Mouse (Mus musculus) intestine, embryonic 16.5 days (tissue): ENCODE measurements around the gene Smarcc1. TPM values are rescaled to one million over a fixed set of nuclear protein-coding genes. Genes with fewer than 3 reads are reported as not detected.
A peak's percentile ranks its signal among the peaks of the same experiment; 100 is the strongest.
"Not testable (repeated sequence)": the region's sequence is repeated elsewhere in the genome, so short reads cannot be mapped to it uniquely, and the experiment has no call there.

Experiments used
- ATAC-seq: fragments of 200-750 bp; cut with Nextera tagmentation; 2 replicates; pipeline ENCODE4 v1.8.0; 2017; ENCODE audit warnings: moderate TSS enrichment, moderate library complexity
- H3K27ac ChIP-seq: fragments of 300-500 bp; sonication (generic); 2 replicates; pipeline ENCODE4 v1.5.1; 2014; ENCODE audit warnings: mild to moderate bottlenecking, low read length
- H3K27me3 ChIP-seq: fragments of 300-500 bp; sonication (generic); replicated peaks from 2 replicates; pipeline ENCODE4 v1.6.1; 2014; ENCODE audit warnings: low read length, control low read depth, mixed read lengths; ENCODE audit not compliant: control insufficient read depth, insufficient read depth
- H3K36me3 ChIP-seq: fragments of 300-500 bp; sonication (generic); 2 replicates; pipeline ENCODE4 v1.6.1; 2014; ENCODE audit warnings: low read length, control low read depth; ENCODE audit not compliant: control insufficient read depth, insufficient read depth
- H3K4me1 ChIP-seq: fragments of 300-500 bp; sonication (generic); 2 replicates; pipeline ENCODE4 v1.6.1; 2014; ENCODE audit warnings: low read length, control low read depth, mixed read lengths; ENCODE audit not compliant: control insufficient read depth, insufficient read depth
- H3K4me2 ChIP-seq: fragments of 300-500 bp; sonication (generic); 2 replicates; pipeline ENCODE4 v1.6.1; 2014; ENCODE audit warnings: low read depth, low read length, control low read depth
- H3K4me3 ChIP-seq: fragments of 300-500 bp; sonication (generic); 2 replicates; pipeline ENCODE4 v1.5.1; 2014; ENCODE audit warnings: mild to moderate bottlenecking, low read length
- H3K9ac ChIP-seq: fragments of 300-500 bp; sonication (generic); 2 replicates; pipeline ENCODE4 v1.6.1; 2014; ENCODE audit warnings: low read depth, low read length
- H3K9me3 ChIP-seq: fragments of 300-500 bp; sonication (generic); 2 replicates; pipeline ENCODE4 v1.6.1; 2016; ENCODE audit warnings: low read length, control low read depth; ENCODE audit not compliant: control insufficient read depth
- WGBS: fragments of 180-500 bp; shearing (Covaris S2); extraction: QIAGEN DNeasy Blood & Tissue Kit; methylation state at CpG from one replicate; pipeline ENCODE4 v1.1.7; 2014; 5-methylcytosine and 5-hydroxymethylcytosine counted together
- polyA plus RNA-seq: library from polyadenylated mRNA; unstranded; fragments of >200 nt; fragmentation: Nextera tagmentation; extraction: Ambion mirVana; gene quantifications from 2 replicates; pipeline ENCODE4 v1.2.1, GENCODE M21; 2015

The Smarcc1 gene
- polyA plus RNA-seq, 1 experiment from 2014 or later = 60.8 TPM

DNA sequence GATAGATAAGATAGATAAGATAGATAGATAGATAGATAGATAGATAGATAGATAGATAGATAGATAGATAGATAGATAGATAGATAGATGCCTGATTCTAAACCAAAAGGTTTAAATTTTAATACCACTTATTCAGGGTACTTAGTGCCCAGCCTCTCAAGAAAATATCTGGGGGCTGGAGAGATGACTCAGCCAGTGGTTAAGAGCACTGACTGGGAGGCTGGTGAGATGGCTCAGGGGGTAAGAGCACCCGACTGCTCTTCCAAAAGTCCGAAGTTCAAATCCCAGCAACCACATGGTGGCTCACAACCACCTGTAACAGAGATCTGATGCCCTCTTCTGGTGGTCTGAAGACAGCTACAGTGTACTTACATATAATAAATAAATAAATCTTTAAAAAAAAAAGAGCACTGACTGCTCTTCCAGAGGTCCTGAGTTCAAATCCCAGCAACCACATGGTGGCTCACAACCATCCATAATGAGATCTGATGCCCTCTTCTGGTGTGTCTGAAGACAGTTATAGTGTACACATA lies 6.6 kb downstream of the Smarcc1 start:
- not testable (repeated sequence) for H3K4me2 ChIP-seq, H3K27me3 ChIP-seq, H3K4me3 ChIP-seq, ATAC-seq, H3K9ac ChIP-seq, H3K4me1 ChIP-seq, H3K9me3 ChIP-seq, H3K36me3 ChIP-seq, H3K27ac ChIP-seq
- 49% methylated on average over 2 of the region's 2 CpGs for WGBS

- Histone ChIP-seq H3K9ac (peak overlapping the region; percentile 96), H3K36me3 (no peaks in the 10 kb centered on the region), H3K27me3 (no peaks in the 10 kb centered on the region), H3K4me1 (peaks cover 8% of the 10 kb centered on the region), H3K27ac (peak overlapping the region; percentile 92), H3K4me3 (peak overlapping the region; percentile 95), H3K9me3 (no peaks in the 10 kb centered on the region), H3K4me2 (peak overlapping the region; percentile 67)
- 15% methylated on average over 10 of the region's 10 CpGs for WGBS
- no peak for ATAC-seq
These were observed 13.5 kb downstream of the Smarcc1 start for GRCm38 (mm10) chr9:110130896-110131524.

- Histone ChIP-seq H3K36me3 (peaks cover 4% of the 10 kb centered on the region; the same call in 1 of the 2 replicates), H3K27ac (peak overlapping the region; percentile 92), H3K4me1 (peaks cover 8% of the 10 kb centered on the region)
These were observed 14.2 kb downstream of the Smarcc1 start for GRCm38 (mm10) chr9:110131525-110132197.

DNA sequence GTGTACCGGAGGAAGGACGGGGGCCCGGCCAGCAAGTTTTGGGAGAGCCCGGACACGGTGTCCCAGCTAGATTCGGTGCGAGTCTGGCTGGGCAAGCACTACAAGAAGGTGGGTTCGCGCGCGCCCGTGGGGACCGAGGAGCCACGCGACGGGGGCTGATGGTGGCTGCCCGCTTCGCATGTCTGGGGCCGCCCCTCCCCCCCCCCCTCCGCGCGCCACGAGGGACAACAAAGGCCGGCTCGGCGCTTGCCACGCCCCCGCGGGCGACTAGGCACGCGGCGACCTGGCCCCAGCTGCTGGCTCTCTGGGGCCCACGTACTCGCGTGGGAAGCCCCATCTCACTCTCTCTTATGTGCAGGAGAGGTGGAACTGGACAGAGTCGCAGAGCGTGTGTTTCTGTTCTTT lies 14.7 kb downstream of the Smarcc1 start:
- H3K4me3 ChIP-seq = peak overlapping the region; percentile 95
- H3K36me3 ChIP-seq = peaks cover 4% of the 10 kb centered on the region; the same call in 1 of the 2 replicates
- peak overlapping the region; percentile 67 for H3K4me2 ChIP-seq
- peaks cover 8% of the 10 kb centered on the region for H3K4me1 ChIP-seq
- no peaks in the 10 kb centered on the region for H3K9me3 ChIP-seq
- no peaks in the 10 kb centered on the region for H3K27me3 ChIP-seq
- under 1% methylated on average over 34 of the region's 38 CpGs for WGBS
- peak overlapping the region; percentile 82 for H3K27ac ChIP-seq
- H3K9ac ChIP-seq = peak overlapping the region; percentile 96
- ATAC-seq = peak; percentile 57

More at GRCm38 (mm10) chr9:110131525-110132197, 14.2 kb downstream of the Smarcc1 start:
- peak overlapping the region; percentile 95 for H3K4me3 ChIP-seq
- peak overlapping the region; percentile 67 for H3K4me2 ChIP-seq
- H3K9ac ChIP-seq = peak overlapping the region; percentile 96
- H3K27me3 ChIP-seq = no peaks in the 10 kb centered on the region
- H3K9me3 ChIP-seq = no peaks in the 10 kb centered on the region
- under 1% methylated on average over 63 of the region's 64 CpGs for WGBS
- ATAC-seq = peak; percentile 98

DNA sequence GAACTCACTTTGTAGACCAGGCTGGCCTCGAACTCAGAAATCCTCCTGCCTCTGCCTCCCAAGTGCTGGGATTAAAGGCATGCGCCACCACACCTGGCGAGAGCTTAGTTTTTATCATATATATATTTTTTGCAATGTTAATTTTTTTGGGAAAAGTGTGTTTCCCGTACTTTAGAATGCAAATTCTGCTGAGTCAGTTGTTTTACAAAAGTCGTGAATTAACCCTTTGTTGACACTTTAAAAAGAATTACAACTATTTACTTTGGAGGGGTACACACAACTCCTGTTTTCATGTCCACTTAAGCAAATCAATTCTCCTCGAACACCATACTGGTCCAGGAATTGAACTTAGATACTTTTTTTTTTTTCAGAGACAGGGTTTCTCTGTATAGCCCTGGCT lies 15.4 kb downstream of the Smarcc1 start:
- Histone ChIP-seq H3K27ac (no peak overlapping the region), H3K36me3 (peaks cover 4% of the 10 kb centered on the region; the same call in 1 of the 2 replicates), H3K27me3 (no peaks in the 10 kb centered on the region), H3K4me3 (peak overlapping the region; percentile 95), H3K9me3 (no peaks in the 10 kb centered on the region), H3K9ac (peak overlapping the region; percentile 96; the same call in 1 of the 2 replicates), H3K4me1 (peaks cover 8% of the 10 kb centered on the region), H3K4me2 (peak overlapping the region; percentile 67)
- no peak for ATAC-seq
- 50% methylated on average over 6 of the region's 6 CpGs for WGBS

DNA sequence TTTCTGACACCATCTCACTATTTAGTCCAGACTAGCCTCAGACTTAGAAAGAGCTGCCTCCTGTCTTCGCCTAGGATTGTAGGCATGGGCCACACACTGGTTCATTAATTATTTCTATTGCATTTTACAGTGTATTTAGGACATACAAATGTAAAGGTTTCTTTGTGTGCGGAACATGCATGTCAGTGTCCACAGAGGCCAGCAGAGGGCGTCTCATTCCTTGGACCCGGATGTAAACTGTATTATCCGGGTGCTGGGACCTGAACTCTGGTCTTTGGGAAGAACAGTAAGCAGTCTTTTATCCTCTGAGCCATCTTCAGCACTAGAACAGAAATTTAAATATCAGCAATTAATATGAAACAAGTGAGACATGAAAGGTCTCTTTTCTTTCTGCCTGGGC lies 16.7 kb downstream of the Smarcc1 start:
- no peak for ATAC-seq

GRCm38 (mm10) chr9:110139119-110139518 lies 21.6 kb downstream of the Smarcc1 start:
- 81% methylated on average over 4 of the region's 4 CpGs for WGBS
- H3K9ac ChIP-seq = no peak overlapping the region
- no peaks in the 10 kb centered on the region for H3K9me3 ChIP-seq
- no peak overlapping the region for H3K4me2 ChIP-seq
- no peak overlapping the region for H3K4me3 ChIP-seq
- H3K4me1 ChIP-seq = no peaks in the 10 kb centered on the region
- H3K36me3 ChIP-seq = peaks cover 6% of the 10 kb centered on the region
- no peaks in the 10 kb centered on the region for H3K27me3 ChIP-seq
- no peak overlapping the region for H3K27ac ChIP-seq
- ATAC-seq = no peak

More for the DNA sequence above, 16.7 kb downstream of the Smarcc1 start:
- Histone ChIP-seq H3K4me3 (no peak overlapping the region), H3K36me3 (peaks cover 4% of the 10 kb centered on the region; the same call in 1 of the 2 replicates), H3K4me1 (peaks cover 8% of the 10 kb centered on the region), H3K9ac (no peak overlapping the region), H3K27me3 (no peaks in the 10 kb centered on the region), H3K4me2 (no peak overlapping the region), H3K27ac (no peak overlapping the region), H3K9me3 (no peaks in the 10 kb centered on the region)
- 81% methylated on average over 5 of the region's 5 CpGs for WGBS

- Histone ChIP-seq H3K27me3 (no peaks in the 10 kb centered on the region), H3K9me3 (no peaks in the 10 kb centered on the region), H3K4me2 (no peak overlapping the region), H3K4me1 (no peaks in the 10 kb centered on the region), H3K36me3 (peaks cover 3% of the 10 kb centered on the region), H3K27ac (no peak overlapping the region), H3K4me3 (no peak overlapping the region), H3K9ac (no peak overlapping the region)
- WGBS = 97% methylated on average over 1 of the region's 1 CpGs
- ATAC-seq = no peak
These were observed 24.6 kb downstream of the Smarcc1 start for GRCm38 (mm10) chr9:110142097-110142496.

DNA sequence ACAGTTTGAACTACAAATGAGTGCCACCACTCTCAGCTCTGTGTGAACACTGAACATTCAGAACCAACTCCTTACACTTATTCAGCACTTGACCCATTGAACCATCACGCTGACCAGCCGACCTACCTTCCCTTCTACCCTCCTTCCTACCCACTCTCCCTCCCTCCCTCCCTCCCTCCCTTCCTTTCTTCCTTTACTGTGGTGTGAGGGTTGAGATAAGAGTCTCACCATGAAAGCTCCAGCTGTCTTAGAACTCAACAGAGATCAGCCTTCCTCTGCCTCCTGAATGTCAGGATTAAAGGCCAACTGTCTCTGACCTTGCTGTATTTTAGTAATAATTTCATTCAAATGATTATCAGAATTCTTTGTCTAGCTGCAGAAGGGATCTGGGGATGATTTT lies 31.1 kb downstream of the Smarcc1 start:
- no peak overlapping the region for H3K9ac ChIP-seq

More for the DNA sequence above, 31.1 kb downstream of the Smarcc1 start:
- Histone ChIP-seq H3K27me3 (no peaks in the 10 kb centered on the region), H3K4me3 (no peak overlapping the region), H3K9me3 (no peaks in the 10 kb centered on the region), H3K36me3 (peaks cover 6% of the 10 kb centered on the region; the same call in 1 of the 2 replicates), H3K4me1 (no peaks in the 10 kb centered on the region), H3K27ac (no peak overlapping the region), H3K4me2 (no peak overlapping the region)
- 68% methylated on average over 2 of the region's 2 CpGs for WGBS
- ATAC-seq = no peak
